Mouse (Mus musculus): ENCODE measurements at regions not wholly inside any gene's neighbourhood (a gene's known extent, or its start where the extent isn't known, plus 50 kb on each side); places are given as distances from the start of the nearest gene placed in this dataset.

GRCm38 (mm10) chrX:19148251-19148650 lies 332.9 kb downstream of the Tex13c3 start:
- Histone ChIP-seq H3K4me2 (ENCODE audit: low read depth) (no peak overlapping the region), H3K4me3 (no peak overlapping the region), H3ac (ENCODE audit: control insufficient read depth, insufficient read length) (no peak overlapping the region), H3K36me3 (ENCODE audit: control insufficient read depth, insufficient read depth) (peaks cover 31% of the 10 kb centered on the region), H3K79me2 (ENCODE audit: control insufficient read depth, insufficient read depth) (peaks cover 20% of the 10 kb centered on the region), H3K27me3 (ENCODE audit: control insufficient read depth, insufficient read depth, insufficient read length) (no peaks in the 10 kb centered on the region)
- TF ChIP-seq POLR2AphosphoS2 (IDR thresholded peaks at IDR 0.05; ENCODE audit: insufficient read length, low read depth) (no peak), TCF12 (IDR thresholded peaks at IDR 0.05; ENCODE audit: insufficient read depth, poor library complexity, severe bottlenecking) (no peak), TCF3 (IDR thresholded peaks at IDR 0.05; ENCODE audit: insufficient read length, low read depth) (no peak), USF1 (IDR thresholded peaks at IDR 0.05; ENCODE audit: low read depth) (no peak), MYOG (IDR thresholded peaks at IDR 0.05; ENCODE audit: control insufficient read depth in 1 of 3, insufficient read depth in 1 of 3, insufficient read length in 2 of 3, low read depth in 2 of 3) (no peak), REST (IDR thresholded peaks at IDR 0.05; ENCODE audit: insufficient read depth, insufficient read length) (no peak), POLR2A (IDR thresholded peaks at IDR 0.05; ENCODE audit: insufficient read length, low read depth) (no peak), MAX (IDR thresholded peaks at IDR 0.05; ENCODE audit: low read depth) (no peak), MYOD1 (IDR thresholded peaks at IDR 0.05; ENCODE audit: control insufficient read depth in 1 of 3, insufficient read length in 2 of 3, low read depth in 2 of 3) (no peak)

DNA sequence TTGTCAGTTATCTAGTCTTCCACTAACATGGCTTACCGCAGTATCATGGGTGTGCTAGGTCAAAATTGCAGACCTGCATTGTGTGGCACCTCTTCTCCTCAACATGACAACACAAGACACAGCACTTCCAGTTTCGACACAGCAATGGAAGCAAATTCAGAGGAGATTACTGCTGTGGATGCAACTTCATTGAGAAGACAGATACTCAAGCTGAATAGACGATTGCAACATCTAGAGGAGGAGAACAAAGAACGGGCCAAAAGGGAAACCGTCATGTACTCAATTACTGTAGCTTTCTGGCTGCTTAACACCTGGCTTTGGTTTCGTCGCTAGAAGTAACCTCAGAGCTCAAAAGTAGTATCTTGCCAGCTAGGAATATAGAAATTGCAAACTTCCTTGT lies 368.4 kb downstream of the Tex13c3 start:
- Histone ChIP-seq H3K79me2 (ENCODE audit: control insufficient read depth, insufficient read depth) (no peaks in the 10 kb centered on the region), H3K4me2 (ENCODE audit: low read depth) (no peak overlapping the region), H3K27me3 (ENCODE audit: control insufficient read depth, insufficient read depth, insufficient read length) (no peaks in the 10 kb centered on the region), H3K36me3 (ENCODE audit: control insufficient read depth, insufficient read depth) (no peaks in the 10 kb centered on the region), H3ac (ENCODE audit: control insufficient read depth, insufficient read length) (no peak overlapping the region), H3K4me3 (no peak overlapping the region)
- TF ChIP-seq POLR2AphosphoS2 (IDR thresholded peaks at IDR 0.05; ENCODE audit: insufficient read length, low read depth) (no peak), E2F4 (IDR thresholded peaks at IDR 0.05; ENCODE audit: insufficient read depth) (no peak), MYOD1 (IDR thresholded peaks at IDR 0.05; ENCODE audit: control insufficient read depth in 1 of 3, insufficient read length in 2 of 3, low read depth in 2 of 3) (no peak), MYOG (IDR thresholded peaks at IDR 0.05; ENCODE audit: control insufficient read depth in 1 of 3, insufficient read depth in 1 of 3, insufficient read length in 2 of 3, low read depth in 2 of 3) (no peak), MAX (IDR thresholded peaks at IDR 0.05; ENCODE audit: low read depth) (no peak), TCF3 (IDR thresholded peaks at IDR 0.05; ENCODE audit: insufficient read length, low read depth) (no peak), POLR2A (IDR thresholded peaks at IDR 0.05; ENCODE audit: insufficient read length, low read depth) (no peak), CEBPB (IDR thresholded peaks at IDR 0.05; ENCODE audit: insufficient read depth, poor library complexity, severe bottlenecking) (no peak), USF1 (IDR thresholded peaks at IDR 0.05; ENCODE audit: low read depth) (no peak), SRF (IDR thresholded peaks at IDR 0.05; ENCODE audit: control insufficient read depth, insufficient read length, low read depth) (no peak), REST (IDR thresholded peaks at IDR 0.05; ENCODE audit: insufficient read depth, insufficient read length) (no peak), TCF12 (IDR thresholded peaks at IDR 0.05; ENCODE audit: insufficient read depth, poor library complexity, severe bottlenecking) (no peak)

- H3K79me2 ChIP-seq (ENCODE audit: control insufficient read depth, insufficient read depth), result no peaks in the 10 kb centered on the region
- no peak overlapping the region for H3ac ChIP-seq (ENCODE audit: control insufficient read depth, insufficient read length)
- H3K27me3 ChIP-seq (ENCODE audit: control insufficient read depth, insufficient read depth, insufficient read length), result no peaks in the 10 kb centered on the region
- no peaks in the 10 kb centered on the region for H3K36me3 ChIP-seq (ENCODE audit: control insufficient read depth, insufficient read depth)
- H3K4me2 ChIP-seq (ENCODE audit: low read depth), result no peak overlapping the region
- TF ChIP-seq MYOG (IDR thresholded peaks at IDR 0.05; ENCODE audit: control insufficient read depth in 1 of 3, insufficient read depth in 1 of 3, insufficient read length in 2 of 3, low read depth in 2 of 3), result no peak
- no peak for TF ChIP-seq POLR2A (IDR thresholded peaks at IDR 0.05; ENCODE audit: insufficient read length, low read depth)
- TF ChIP-seq MYOD1 (IDR thresholded peaks at IDR 0.05; ENCODE audit: control insufficient read depth in 1 of 3, insufficient read length in 2 of 3, low read depth in 2 of 3), result no peak
- no peak for TF ChIP-seq CEBPB (IDR thresholded peaks at IDR 0.05; ENCODE audit: insufficient read depth, poor library complexity, severe bottlenecking)
- TF ChIP-seq REST (IDR thresholded peaks at IDR 0.05; ENCODE audit: insufficient read depth, insufficient read length), result no peak
- no peak for TF ChIP-seq E2F4 (IDR thresholded peaks at IDR 0.05; ENCODE audit: insufficient read depth)
- TF ChIP-seq TCF12 (IDR thresholded peaks at IDR 0.05; ENCODE audit: insufficient read depth, poor library complexity, severe bottlenecking), result no peak
- TF ChIP-seq SRF (IDR thresholded peaks at IDR 0.05; ENCODE audit: control insufficient read depth, insufficient read length, low read depth), result no peak
- no peak for TF ChIP-seq POLR2AphosphoS2 (IDR thresholded peaks at IDR 0.05; ENCODE audit: insufficient read length, low read depth)
- H3K4me3 ChIP-seq, result no peak overlapping the region
These were observed 378.2 kb downstream of the Tex13c3 start for GRCm38 (mm10) chrX:19102911-19103310.

GRCm38 (mm10) chrX:19095960-19096359 lies 385.2 kb downstream of the Tex13c3 start:
- no peak for TF ChIP-seq TCF12 (IDR thresholded peaks at IDR 0.05; ENCODE audit: insufficient read depth, poor library complexity, severe bottlenecking)
- TF ChIP-seq MAX (IDR thresholded peaks at IDR 0.05; ENCODE audit: low read depth), result no peak
- TF ChIP-seq SRF (IDR thresholded peaks at IDR 0.05; ENCODE audit: control insufficient read depth, insufficient read length, low read depth), result no peak
- no peak for TF ChIP-seq E2F4 (IDR thresholded peaks at IDR 0.05; ENCODE audit: insufficient read depth)
- TF ChIP-seq REST (IDR thresholded peaks at IDR 0.05; ENCODE audit: insufficient read depth, insufficient read length), result no peak
- no peak for TF ChIP-seq POLR2A (IDR thresholded peaks at IDR 0.05; ENCODE audit: insufficient read length, low read depth)
- TF ChIP-seq MYOD1 (IDR thresholded peaks at IDR 0.05; ENCODE audit: control insufficient read depth in 1 of 3, insufficient read length in 2 of 3, low read depth in 2 of 3), result no peak
- TF ChIP-seq MYOG (IDR thresholded peaks at IDR 0.05; ENCODE audit: control insufficient read depth in 1 of 3, insufficient read depth in 1 of 3, insufficient read length in 2 of 3, low read depth in 2 of 3), result no peak
- TF ChIP-seq POLR2AphosphoS2 (IDR thresholded peaks at IDR 0.05; ENCODE audit: insufficient read length, low read depth), result no peak
- no peak for TF ChIP-seq USF1 (IDR thresholded peaks at IDR 0.05; ENCODE audit: low read depth)
- TF ChIP-seq TCF3 (IDR thresholded peaks at IDR 0.05; ENCODE audit: insufficient read length, low read depth), result no peak
- TF ChIP-seq CEBPB (IDR thresholded peaks at IDR 0.05; ENCODE audit: insufficient read depth, poor library complexity, severe bottlenecking), result no peak
- no peaks in the 10 kb centered on the region for H3K27me3 ChIP-seq (ENCODE audit: control insufficient read depth, insufficient read depth, insufficient read length)
- no peak overlapping the region for H3ac ChIP-seq (ENCODE audit: control insufficient read depth, insufficient read length)
- no peaks in the 10 kb centered on the region for H3K36me3 ChIP-seq (ENCODE audit: control insufficient read depth, insufficient read depth)
- no peak overlapping the region for H3K4me2 ChIP-seq (ENCODE audit: low read depth)
- H3K4me3 ChIP-seq, result no peak overlapping the region
- no peaks in the 10 kb centered on the region for H3K79me2 ChIP-seq (ENCODE audit: control insufficient read depth, insufficient read depth)
